Mouse (Mus musculus) bone marrow macrophage, adult 2 months (primary cell): ENCODE measurements at regions not wholly inside any gene's neighbourhood (a gene's known extent, or its start where the extent isn't known, plus 50 kb on each side); places are given as distances from the start of the nearest gene placed in this dataset.

ENCODE experiments used
- CTCF ChIP-seq: IDR thresholded peaks from 2 replicates; pipeline ENCODE4 v1.5.1; 2012; ENCODE audit warnings: low read depth, mild to moderate bottlenecking, low read length, moderate library complexity
- POLR2A ChIP-seq: IDR thresholded peaks from 2 replicates; pipeline ENCODE4 v1.6.1; 2012; ENCODE audit warnings: mild to moderate bottlenecking, low read depth, low read length, borderline replicate concordance

DNA sequence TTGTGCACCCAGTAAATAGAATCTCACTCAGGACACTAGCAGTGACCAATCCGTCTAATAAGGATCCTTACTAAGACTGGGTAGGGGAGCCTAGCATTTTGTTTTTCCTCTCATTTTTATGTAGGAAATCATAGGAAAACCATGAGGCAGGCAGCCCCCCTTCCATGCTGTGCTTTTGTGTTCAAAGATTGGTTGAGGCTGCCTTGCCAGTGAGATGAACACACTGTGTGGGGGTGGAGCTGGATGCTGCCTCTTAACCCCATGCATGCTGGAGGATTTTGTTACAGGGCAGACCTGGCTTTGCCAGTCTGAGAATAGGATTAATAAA lies 162.8 kb downstream of the Cmpk2 start:
- TF ChIP-seq POLR2A, result no peak
- no peak for TF ChIP-seq CTCF
